Mouse (Mus musculus) heart, postnatal 25 days (tissue): ENCODE measurements at regions not wholly inside any gene's neighbourhood (a gene's known extent, or its start where the extent isn't known, plus 50 kb on each side); places are given as distances from the start of the nearest gene placed in this dataset.

Experiments
- DNase-seq: peaks from one replicate; pipeline ENCODE4 v3.0.0; 2022; ENCODE audit warnings: low spot score
- intact Hi-C: fragments of 180-260 bp; cut with DNase I; formaldehyde crosslinking; loops from one replicate; pipeline ENCODE4 v1.15.1; 2025

DNA sequence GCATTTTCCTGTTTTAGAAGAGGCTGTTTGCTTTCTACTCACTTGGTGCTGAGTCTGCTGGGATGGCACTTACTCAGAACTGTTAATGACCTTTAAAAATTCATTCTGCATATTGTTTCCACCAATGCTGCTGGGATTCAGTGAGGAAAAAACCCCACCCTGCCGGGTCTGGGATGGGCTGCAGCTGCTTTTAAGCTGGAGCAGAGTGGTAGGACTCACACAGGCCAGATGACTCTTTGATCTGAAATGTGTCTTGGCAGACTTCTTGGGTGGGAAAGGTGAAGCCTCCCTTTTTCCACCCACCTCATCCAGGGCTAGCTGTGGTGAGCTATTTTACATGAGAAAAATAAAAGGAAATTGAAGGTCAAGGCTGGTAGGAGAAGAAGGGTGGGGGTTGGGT, 56.4 kb upstream of the Ddhd1 start:
- intact Hi-C loops, result no loop called here
- peak; percentile 8 for DNase-seq

DNA sequence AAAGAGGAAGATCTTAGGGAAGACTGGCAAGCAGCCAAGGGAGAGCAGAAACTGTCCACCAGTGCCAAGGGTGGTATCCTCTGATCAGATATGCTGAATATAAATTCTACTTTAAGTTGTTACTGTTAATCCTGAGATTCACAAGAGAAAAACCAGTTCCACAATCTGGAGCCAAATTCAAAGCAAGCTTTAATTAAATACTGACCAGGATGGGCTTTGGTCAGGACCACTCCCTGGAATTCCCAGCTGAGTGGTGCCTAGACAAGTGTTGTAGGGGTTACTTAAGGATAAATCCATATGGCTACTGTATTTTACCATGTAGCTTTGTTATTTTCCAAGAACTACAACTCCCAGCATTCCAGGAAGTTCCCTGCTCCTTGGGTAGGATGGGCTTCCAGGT, 56.8 kb upstream of the Ddhd1 start:
- no peak for DNase-seq
- intact Hi-C loops, result no loop called here

DNA sequence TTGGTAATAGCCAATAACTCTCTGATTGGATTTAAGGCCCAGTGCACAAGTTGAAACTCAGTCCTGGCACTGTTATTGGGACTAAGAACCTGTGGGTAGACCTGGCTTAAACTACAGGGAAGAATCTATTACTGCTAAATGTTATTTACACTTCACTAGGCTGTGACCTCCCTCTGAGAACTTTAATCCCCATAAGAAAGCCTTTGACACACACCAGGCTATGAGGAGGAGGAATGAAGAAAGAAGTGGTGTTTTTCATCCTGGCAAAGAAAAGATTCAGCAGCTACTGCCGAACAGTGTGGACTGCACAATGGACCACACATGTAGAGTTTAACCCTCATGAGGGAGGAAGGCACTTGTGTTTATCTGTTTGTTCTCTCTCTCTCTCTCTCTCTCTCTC, 58.2 kb upstream of the Ddhd1 start:
- DNase-seq, result no peak
- intact Hi-C loops, result no loop called here

DNA sequence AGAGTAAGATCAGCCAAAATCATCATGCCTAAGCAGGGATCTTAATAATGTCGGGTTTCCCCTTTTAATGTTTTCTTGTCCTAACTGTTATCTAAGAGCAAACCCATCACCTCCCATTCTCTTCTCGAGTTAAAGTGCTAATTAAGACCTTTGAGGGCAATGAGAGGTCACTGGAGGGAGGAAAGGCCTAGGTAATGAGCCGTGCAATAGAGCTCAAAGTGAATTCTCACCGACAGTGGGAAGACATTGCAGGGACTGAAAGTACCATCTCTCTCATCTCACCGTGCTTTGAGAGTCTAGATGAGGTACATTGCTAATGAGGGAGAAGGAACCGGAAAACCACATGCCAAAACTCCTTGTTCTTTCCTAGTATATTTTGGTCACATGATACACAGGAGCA, 64.9 kb upstream of the Ddhd1 start:
- no peak for DNase-seq
- intact Hi-C loops, result no loop called here

GRCm38 (mm10) chr14:45724341-45724740, 66.4 kb upstream of the Ddhd1 start:
- intact Hi-C loops, result no loop called here
- DNase-seq, result no peak

GRCm38 (mm10) chr14:45734530-45735410, 76.8 kb upstream of the Ddhd1 start:
- no peak for DNase-seq
- intact Hi-C loops, result no loop called here

DNA sequence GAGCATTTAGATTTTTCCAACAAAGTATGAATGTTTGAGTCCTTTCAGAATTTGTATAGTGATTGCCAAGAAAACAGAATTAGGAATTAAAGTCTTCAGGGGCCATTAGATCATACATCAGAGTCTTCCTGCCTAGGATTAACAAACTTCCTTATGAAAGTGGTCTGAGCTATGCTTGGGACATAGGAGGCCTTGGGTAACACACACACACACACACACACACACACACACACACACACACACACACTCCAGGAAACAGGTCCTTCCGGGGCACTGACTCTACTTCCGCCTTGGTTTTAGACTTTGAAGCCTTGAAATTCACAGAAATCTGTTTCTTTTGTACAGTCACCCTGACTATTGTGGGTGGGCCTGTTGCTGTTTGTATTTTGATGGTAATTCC, 80.0 kb upstream of the Ddhd1 start:
- intact Hi-C loops, result no loop called here

DNA sequence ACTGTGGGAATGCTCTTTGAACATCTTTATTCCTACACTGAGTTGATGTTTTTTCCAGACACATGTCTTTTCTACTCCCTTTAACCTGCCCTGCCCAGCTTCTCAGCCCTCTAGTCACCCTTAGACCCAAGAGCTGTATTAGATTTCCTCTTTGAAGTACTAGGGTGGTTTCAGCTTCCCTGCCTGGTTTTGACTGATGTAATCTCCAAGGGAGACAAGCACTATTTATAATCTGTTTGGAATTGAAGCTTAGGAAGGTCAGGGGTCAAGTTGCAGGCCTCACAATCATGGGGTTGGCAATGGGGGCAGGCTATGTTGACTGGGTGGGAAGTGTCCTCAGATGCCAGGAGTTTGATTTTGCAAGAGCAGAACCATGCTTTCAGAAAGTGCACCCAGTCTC, 81.7 kb upstream of the Ddhd1 start:
- DNase-seq, result no peak
- intact Hi-C loops, result no loop called here

More for the DNA sequence above, 80.0 kb upstream of the Ddhd1 start:
- no peak for DNase-seq

DNA sequence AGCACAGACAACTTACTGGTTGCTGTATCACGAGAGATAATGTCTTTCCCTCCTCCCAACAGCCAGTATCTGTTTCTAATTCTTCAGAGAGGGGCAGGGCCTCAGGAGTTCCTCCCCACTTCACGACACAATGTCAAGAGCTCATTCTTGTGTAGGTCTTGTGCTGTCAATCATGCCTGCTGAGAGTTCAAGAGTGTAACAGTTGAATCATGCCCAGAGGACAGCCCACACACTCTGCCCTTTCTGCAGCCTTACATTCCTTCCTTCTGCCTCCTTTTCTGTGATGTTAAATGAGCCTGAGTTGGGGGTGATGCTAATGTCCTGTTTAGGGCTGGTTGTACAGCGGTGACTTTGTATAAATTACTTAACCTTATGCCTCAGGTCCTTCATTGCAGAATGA, 82.7 kb upstream of the Ddhd1 start:
- DNase-seq, result no peak
- intact Hi-C loops, result no loop called here

DNA sequence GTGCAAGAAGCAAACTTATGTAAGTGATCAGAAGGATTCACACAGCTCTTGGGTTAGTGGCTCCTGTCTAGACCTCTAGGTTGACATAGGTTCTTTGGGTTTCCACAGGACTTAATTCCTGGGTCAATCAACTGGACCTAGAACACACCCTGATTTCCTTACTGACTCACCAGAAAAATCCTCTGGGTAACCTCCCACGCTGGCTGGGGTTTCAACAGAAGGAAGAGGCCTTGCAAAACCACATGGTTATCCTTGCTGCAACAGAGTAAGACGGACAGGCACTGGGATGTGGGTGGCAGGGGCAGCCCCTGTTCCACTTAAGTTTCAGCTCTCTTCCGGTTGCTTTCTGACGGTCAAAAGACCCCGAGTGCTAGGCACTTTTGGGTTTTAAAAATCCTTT, 88.2 kb upstream of the Ddhd1 start:
- no peak for DNase-seq
- intact Hi-C loops, result no loop called here

GRCm38 (mm10) chr14:45757376-45757775, 99.4 kb upstream of the Ddhd1 start:
- intact Hi-C loops, result no loop called here

GRCm38 (mm10) chr14:45760890-45761680, 103.1 kb upstream of the Ddhd1 start:
- no peak for DNase-seq
- intact Hi-C loops, result no loop called here

More at GRCm38 (mm10) chr14:45757376-45757775, 99.4 kb upstream of the Ddhd1 start:
- no peak for DNase-seq

DNA sequence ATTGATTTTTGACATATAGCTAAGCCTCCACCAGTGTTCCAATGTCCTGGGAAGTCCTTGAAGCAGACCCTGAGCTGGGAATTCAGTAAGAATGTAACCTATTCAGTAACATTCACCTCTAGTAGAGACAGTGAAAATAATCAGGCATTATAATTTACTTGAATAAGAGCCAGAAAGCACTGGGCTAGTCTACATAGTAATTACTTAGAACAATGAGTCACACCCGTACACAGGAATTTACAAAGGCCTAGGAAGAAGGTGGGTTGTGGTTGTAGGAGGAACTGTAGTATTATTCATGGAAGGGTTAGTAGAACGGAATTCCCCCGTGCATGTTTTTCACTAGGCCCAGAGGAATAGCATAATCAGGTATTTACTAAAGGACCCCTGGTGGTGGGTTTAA, 106.3 kb upstream of the Ddhd1 start:
- intact Hi-C loops, result no loop called here
- no peak for DNase-seq

GRCm38 (mm10) chr14:45766582-45766981, 108.6 kb upstream of the Ddhd1 start:
- intact Hi-C loops, result no loop called here
- no peak for DNase-seq

DNA sequence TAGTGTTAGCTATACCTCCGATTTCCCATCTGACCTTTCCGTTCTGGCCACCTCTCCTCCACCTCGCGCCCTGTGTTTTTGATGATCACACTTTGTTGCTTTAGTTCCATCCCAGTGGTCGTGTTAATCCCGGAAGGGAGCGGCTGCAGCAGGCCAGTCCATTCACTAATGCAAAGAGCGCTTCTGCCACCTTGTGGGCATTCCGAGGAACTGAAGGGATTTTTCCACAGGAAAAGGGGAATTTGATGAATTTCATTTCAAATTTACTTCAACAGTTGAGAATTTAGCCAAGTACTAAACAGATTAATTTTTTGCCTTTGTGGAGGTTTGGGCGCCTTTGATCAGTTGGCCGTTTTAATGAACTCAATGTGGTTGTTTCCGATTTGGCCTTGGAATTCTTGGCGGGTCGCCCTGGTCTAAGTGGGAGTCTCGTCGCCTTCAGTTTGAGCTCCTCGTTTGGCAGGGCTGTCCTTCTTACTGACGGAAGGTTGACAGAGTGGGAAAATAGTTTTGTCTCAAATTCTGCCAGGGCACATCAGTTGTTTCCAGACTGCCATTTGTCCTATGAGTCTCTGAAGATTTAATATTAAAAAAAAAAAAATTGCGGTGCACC, 114.8 kb upstream of the Ddhd1 start:
- intact Hi-C loops, result loop anchor here (2.0 to 10.0 kb wide), 4 partner anchors 80 to 798 kb away; no protein-coding TSS in a partner anchor

DNA sequence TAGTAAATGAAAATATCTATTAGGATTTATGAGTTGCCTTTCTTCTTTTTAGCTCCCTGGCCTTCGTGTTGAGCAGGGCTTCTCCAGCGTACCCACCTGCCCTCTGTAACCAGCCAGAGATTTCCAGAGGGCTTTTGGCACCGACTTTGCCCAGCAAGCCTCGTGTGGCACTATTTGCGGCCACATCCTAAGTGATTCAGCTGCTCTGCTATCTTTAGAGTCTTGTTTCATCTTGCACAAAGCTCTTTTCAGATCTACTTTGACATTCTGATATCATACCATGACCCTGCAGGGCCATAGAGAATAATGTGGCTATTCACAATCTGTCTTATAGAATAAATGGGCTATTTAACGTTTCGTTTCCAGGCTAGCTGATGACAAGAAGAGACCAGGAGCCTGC, 115.4 kb upstream of the Ddhd1 start:
- intact Hi-C loops, result loop anchor here (2.0 to 10.0 kb wide), 4 partner anchors 81 to 799 kb away; no protein-coding TSS in a partner anchor
- DNase-seq, result no peak

More for the DNA sequence above, 114.8 kb upstream of the Ddhd1 start:
- DNase-seq, result peak; percentile 18

GRCm38 (mm10) chr14:45781850-45782249, 123.9 kb upstream of the Ddhd1 start:
- intact Hi-C loops, result no loop called here

DNA sequence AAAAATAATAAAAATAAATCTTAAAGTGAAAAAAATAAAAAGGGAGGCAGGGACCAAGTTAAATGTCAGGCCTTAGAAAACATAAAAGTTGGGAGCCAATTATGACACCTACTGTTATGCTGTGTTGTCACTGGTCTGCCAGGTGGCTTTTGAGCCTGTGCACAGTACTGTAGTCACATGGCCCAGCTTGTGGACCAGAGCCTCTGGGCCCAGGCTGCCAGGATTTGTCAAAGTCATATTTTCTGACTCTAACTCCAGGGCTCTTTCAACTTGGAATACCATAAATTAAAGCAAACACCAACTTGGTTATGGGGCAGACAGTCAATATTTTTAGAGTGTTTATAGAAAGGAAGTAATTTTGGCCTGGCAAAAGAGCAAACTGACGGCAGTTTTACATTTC, 137.0 kb upstream of the Ddhd1 start:
- intact Hi-C loops, result no loop called here
- no peak for DNase-seq

More at GRCm38 (mm10) chr14:45781850-45782249, 123.9 kb upstream of the Ddhd1 start:
- DNase-seq, result no peak

DNA sequence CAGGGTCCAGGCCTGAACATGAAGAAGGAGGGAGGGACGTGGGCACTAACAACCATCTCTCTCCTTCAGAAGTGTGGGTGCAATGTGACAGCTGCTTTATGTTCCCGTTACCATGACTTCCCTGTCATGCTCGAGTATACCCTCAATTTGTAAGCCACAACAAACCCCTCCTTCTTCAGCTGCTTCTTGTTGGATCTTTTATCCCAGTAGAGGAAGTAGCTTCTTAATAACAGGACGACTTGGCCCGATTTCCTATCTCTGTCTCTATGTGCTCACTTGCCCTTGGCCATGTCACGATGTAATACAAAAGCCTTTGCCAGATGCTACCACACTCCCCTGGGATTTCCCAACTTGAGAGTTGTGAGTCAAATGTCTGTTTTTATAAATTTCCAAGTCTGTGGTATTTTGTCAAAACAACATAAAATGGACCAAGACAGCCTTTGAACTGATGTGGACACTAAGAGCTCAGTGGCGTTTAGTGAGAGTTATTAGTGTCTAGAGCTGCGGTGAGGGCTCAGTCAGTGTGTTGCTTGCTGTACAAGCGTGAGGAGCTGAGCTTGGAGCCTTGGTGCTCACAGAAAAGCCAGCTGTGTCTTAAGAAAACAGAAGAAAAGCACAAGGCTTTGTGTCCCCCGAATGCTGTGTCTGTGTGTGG, 138.8 kb upstream of the Ddhd1 start:
- intact Hi-C loops, result no loop called here
- DNase-seq, result peak; percentile 20

GRCm38 (mm10) chr14:45797320-45797696, 139.4 kb upstream of the Ddhd1 start:
- DNase-seq, result no peak
- intact Hi-C loops, result no loop called here
